Mouse (Mus musculus) midbrain, embryonic 15.5 days (tissue): ENCODE data around the gene Rora. TPM values are rescaled to one million over a fixed set of nuclear protein-coding genes. Genes with fewer than 3 reads are reported as not detected.

Experiments used
- ATAC-seq: fragments of 200-750 bp; cut with Nextera tagmentation; replicated peaks from 2 replicates; pipeline ENCODE4 v1.8.0; 2017; ENCODE audit warnings: moderate TSS enrichment
- H3K27ac ChIP-seq: fragments of 300-500 bp; sonication (generic); 2 replicates; pipeline ENCODE4 v1.5.1; 2015; ENCODE audit warnings: mild to moderate bottlenecking, inconsistent platforms
- H3K27me3 ChIP-seq: fragments of 300-500 bp; sonication (generic); replicated peaks from 2 replicates; pipeline ENCODE4 v1.6.1; 2015; ENCODE audit warnings: inconsistent platforms
- H3K36me3 ChIP-seq: fragments of 300-500 bp; sonication (generic); replicated peaks from 2 replicates; pipeline ENCODE4 v1.6.1; 2015; ENCODE audit warnings: inconsistent platforms
- H3K4me1 ChIP-seq: fragments of 300-500 bp; sonication (generic); 2 replicates; pipeline ENCODE4 v1.6.1; 2015; ENCODE audit warnings: inconsistent platforms
- H3K4me2 ChIP-seq: fragments of 300-500 bp; sonication (generic); 2 replicates; pipeline ENCODE4 v1.6.1; 2015; ENCODE audit warnings: inconsistent platforms, mild to moderate bottlenecking, moderate library complexity
- H3K4me3 ChIP-seq: fragments of 300-500 bp; sonication (generic); 2 replicates; pipeline ENCODE4 v1.5.1; 2015; ENCODE audit warnings: mild to moderate bottlenecking, inconsistent platforms
- H3K9ac ChIP-seq: fragments of 300-500 bp; sonication (generic); 2 replicates; pipeline ENCODE4 v1.6.1; 2015; ENCODE audit warnings: mild to moderate bottlenecking, inconsistent platforms
- H3K9me3 ChIP-seq: fragments of 300-500 bp; sonication (generic); 2 replicates; pipeline ENCODE4 v1.6.1; 2016; ENCODE audit warnings: inconsistent platforms
- WGBS: fragments of 180-500 bp; shearing (Covaris S2); methylation state at CpG from one replicate; pipeline ENCODE4 v1.1.7; 2015; ENCODE audit warnings: mixed read lengths; 5-methylcytosine and 5-hydroxymethylcytosine counted together
- polyA plus RNA-seq: library from polyadenylated mRNA; unstranded; fragments of >200 nt; fragmentation: Nextera tagmentation; extraction: Ambion mirVana; gene quantifications from 2 replicates; pipeline ENCODE4 v1.2.1, GENCODE M21; 2015

Gene Rora
- polyA plus RNA-seq, 1 experiment from 2014 or later: 43.9 TPM

- Histone ChIP-seq H3K36me3 (no peaks in the 10 kb centered on the region), H3K9me3 (no peaks in the 10 kb centered on the region), H3K9ac (no peak overlapping the region), H3K27me3 (no peaks in the 10 kb centered on the region), H3K4me1 (peaks cover 16% of the 10 kb centered on the region), H3K27ac (no peak overlapping the region), H3K4me2 (no peak overlapping the region), H3K4me3 (no peak overlapping the region)
- ATAC-seq: no peak
- WGBS: 48% methylated on average over 4 of the region's 4 CpGs
Measured at GRCm38 (mm10) chr9:69362766-69363165, 709.2 kb downstream of the Rora start.

- 54% methylated on average over 16 of the region's 16 CpGs for WGBS
- H3K27ac ChIP-seq: no peak overlapping the region
- no peak overlapping the region for H3K4me2 ChIP-seq
- ATAC-seq: no peak; the same call in 1 of the 2 replicates
- peaks cover 8% of the 10 kb centered on the region for H3K4me1 ChIP-seq
- no peak overlapping the region for H3K4me3 ChIP-seq
- H3K9ac ChIP-seq: no peak overlapping the region
- H3K36me3 ChIP-seq: no peaks in the 10 kb centered on the region
- H3K9me3 ChIP-seq: no peaks in the 10 kb centered on the region
- no peaks in the 10 kb centered on the region for H3K27me3 ChIP-seq
Measured at GRCm38 (mm10) chr9:69364117-69364516, 710.5 kb downstream of the Rora start.

- H3K4me1 ChIP-seq: peaks cover 6% of the 10 kb centered on the region; the same call in 1 of the 2 replicates
- no peaks in the 10 kb centered on the region for H3K27me3 ChIP-seq
- H3K27ac ChIP-seq: no peak overlapping the region
- H3K4me3 ChIP-seq: no peak overlapping the region
- H3K9me3 ChIP-seq: no peaks in the 10 kb centered on the region
- no peak for ATAC-seq
- H3K36me3 ChIP-seq: no peaks in the 10 kb centered on the region
- 81% methylated on average over 4 of the region's 4 CpGs for WGBS
- no peak overlapping the region for H3K4me2 ChIP-seq
- no peak overlapping the region for H3K9ac ChIP-seq
Measured at GRCm38 (mm10) chr9:69367055-69367454, 713.5 kb downstream of the Rora start.

GRCm38 (mm10) chr9:69368071-69368470 is 714.5 kb downstream of the Rora start:
- no peak overlapping the region for H3K4me2 ChIP-seq
- 72% methylated on average over 8 of the region's 8 CpGs for WGBS
- no peak for ATAC-seq

GRCm38 (mm10) chr9:69371046-69371724 is 717.6 kb downstream of the Rora start:
- no peak overlapping the region for H3K9ac ChIP-seq
- 77% methylated on average over 11 of the region's 11 CpGs for WGBS
- peaks cover 17% of the 10 kb centered on the region; the same call in 1 of the 2 replicates for H3K4me1 ChIP-seq
- H3K4me2 ChIP-seq: no peak overlapping the region
- H3K4me3 ChIP-seq: no peak overlapping the region
- ATAC-seq: no peak
- no peaks in the 10 kb centered on the region for H3K36me3 ChIP-seq
- H3K9me3 ChIP-seq: no peaks in the 10 kb centered on the region
- no peaks in the 10 kb centered on the region for H3K27me3 ChIP-seq
- no peak overlapping the region for H3K27ac ChIP-seq

More at GRCm38 (mm10) chr9:69368071-69368470, 714.5 kb downstream of the Rora start:
- H3K27ac ChIP-seq: no peak overlapping the region
- H3K4me1 ChIP-seq: peaks cover 16% of the 10 kb centered on the region; the same call in 1 of the 2 replicates
- H3K9me3 ChIP-seq: no peaks in the 10 kb centered on the region
- H3K4me3 ChIP-seq: no peak overlapping the region
- H3K9ac ChIP-seq: no peak overlapping the region
- no peaks in the 10 kb centered on the region for H3K36me3 ChIP-seq
- no peaks in the 10 kb centered on the region for H3K27me3 ChIP-seq

- H3K27ac ChIP-seq: no peak overlapping the region
- H3K27me3 ChIP-seq: no peaks in the 10 kb centered on the region
- peaks cover 12% of the 10 kb centered on the region; the same call in 1 of the 2 replicates for H3K4me1 ChIP-seq
- no peak for ATAC-seq
- H3K9ac ChIP-seq: no peak overlapping the region
- 22% methylated on average over 4 of the region's 4 CpGs for WGBS
- H3K36me3 ChIP-seq: peaks cover 4% of the 10 kb centered on the region; the same call in 1 of the 2 replicates
- no peaks in the 10 kb centered on the region for H3K9me3 ChIP-seq
- no peak overlapping the region for H3K4me3 ChIP-seq
- H3K4me2 ChIP-seq: no peak overlapping the region
Measured at GRCm38 (mm10) chr9:69372871-69373270, 719.3 kb downstream of the Rora start.

GRCm38 (mm10) chr9:69376982-69377653 is 723.5 kb downstream of the Rora start:
- Histone ChIP-seq H3K9me3 (no peaks in the 10 kb centered on the region), H3K9ac (no peak overlapping the region), H3K4me2 (no peak overlapping the region), H3K4me1 (peaks cover 11% of the 10 kb centered on the region; the same call in 1 of the 2 replicates), H3K4me3 (no peak overlapping the region), H3K27ac (no peak overlapping the region), H3K36me3 (peaks cover 4% of the 10 kb centered on the region; the same call in 1 of the 2 replicates), H3K27me3 (no peaks in the 10 kb centered on the region)
- 91% methylated on average over 4 of the region's 4 CpGs for WGBS
- ATAC-seq: no peak

GRCm38 (mm10) chr9:69377654-69378045 is 724.1 kb downstream of the Rora start:
- Histone ChIP-seq H3K9me3 (no peaks in the 10 kb centered on the region), H3K36me3 (peaks cover 4% of the 10 kb centered on the region; the same call in 1 of the 2 replicates), H3K4me1 (peaks cover 6% of the 10 kb centered on the region; the same call in 1 of the 2 replicates), H3K27ac (no peak overlapping the region), H3K27me3 (no peaks in the 10 kb centered on the region), H3K9ac (no peak overlapping the region), H3K4me3 (no peak overlapping the region), H3K4me2 (no peak overlapping the region)
- WGBS: 92% methylated on average over 3 of the region's 3 CpGs
- ATAC-seq: no peak

GRCm38 (mm10) chr9:69380546-69380945 is 727.0 kb downstream of the Rora start:
- Histone ChIP-seq H3K9me3 (no peaks in the 10 kb centered on the region), H3K27me3 (no peaks in the 10 kb centered on the region), H3K9ac (no peak overlapping the region), H3K4me3 (no peak overlapping the region), H3K27ac (no peak overlapping the region), H3K4me2 (no peak overlapping the region), H3K4me1 (no peaks in the 10 kb centered on the region), H3K36me3 (peaks cover 4% of the 10 kb centered on the region; the same call in 1 of the 2 replicates)
- WGBS: 60% methylated on average over 1 of the region's 1 CpGs
- ATAC-seq: no peak

- no peak overlapping the region for H3K27ac ChIP-seq
- H3K36me3 ChIP-seq: peaks cover 4% of the 10 kb centered on the region; the same call in 1 of the 2 replicates
- no peaks in the 10 kb centered on the region for H3K4me1 ChIP-seq
- WGBS: 61% methylated on average over 7 of the region's 7 CpGs
- no peak overlapping the region for H3K9ac ChIP-seq
- H3K9me3 ChIP-seq: no peaks in the 10 kb centered on the region
- no peak overlapping the region for H3K4me3 ChIP-seq
- ATAC-seq: no peak
- H3K27me3 ChIP-seq: no peaks in the 10 kb centered on the region
- H3K4me2 ChIP-seq: no peak overlapping the region
Measured at GRCm38 (mm10) chr9:69381741-69382140, 728.2 kb downstream of the Rora start.

- no peaks in the 10 kb centered on the region for H3K4me1 ChIP-seq
- H3K36me3 ChIP-seq: no peaks in the 10 kb centered on the region
- ATAC-seq: no peak
- WGBS: 91% methylated on average over 17 of the region's 17 CpGs
- no peak overlapping the region for H3K4me3 ChIP-seq
- no peaks in the 10 kb centered on the region for H3K27me3 ChIP-seq
- H3K27ac ChIP-seq: no peak overlapping the region
- H3K9me3 ChIP-seq: no peaks in the 10 kb centered on the region
- no peak overlapping the region for H3K9ac ChIP-seq
- H3K4me2 ChIP-seq: no peak overlapping the region
Measured at GRCm38 (mm10) chr9:69384475-69384874, 730.9 kb downstream of the Rora start.

GRCm38 (mm10) chr9:69384905-69385304 is 731.3 kb downstream of the Rora start:
- Histone ChIP-seq H3K27me3 (no peaks in the 10 kb centered on the region), H3K27ac (no peak overlapping the region), H3K4me1 (no peaks in the 10 kb centered on the region), H3K4me2 (no peak overlapping the region), H3K9ac (no peak overlapping the region), H3K9me3 (no peaks in the 10 kb centered on the region), H3K4me3 (no peak overlapping the region), H3K36me3 (no peaks in the 10 kb centered on the region)
- no peak for ATAC-seq
- 82% methylated on average over 1 of the region's 1 CpGs for WGBS
